Mouse (Mus musculus) ovary, adult 18-20 months (tissue): Measurements from ENCODE around the gene Apoe.

Experiments
- DNase-seq: peaks from one replicate; pipeline ENCODE4 v3.0.0; 2022; ENCODE audit warnings: low spot score, mixed read lengths

Gene Apoe

DNA sequence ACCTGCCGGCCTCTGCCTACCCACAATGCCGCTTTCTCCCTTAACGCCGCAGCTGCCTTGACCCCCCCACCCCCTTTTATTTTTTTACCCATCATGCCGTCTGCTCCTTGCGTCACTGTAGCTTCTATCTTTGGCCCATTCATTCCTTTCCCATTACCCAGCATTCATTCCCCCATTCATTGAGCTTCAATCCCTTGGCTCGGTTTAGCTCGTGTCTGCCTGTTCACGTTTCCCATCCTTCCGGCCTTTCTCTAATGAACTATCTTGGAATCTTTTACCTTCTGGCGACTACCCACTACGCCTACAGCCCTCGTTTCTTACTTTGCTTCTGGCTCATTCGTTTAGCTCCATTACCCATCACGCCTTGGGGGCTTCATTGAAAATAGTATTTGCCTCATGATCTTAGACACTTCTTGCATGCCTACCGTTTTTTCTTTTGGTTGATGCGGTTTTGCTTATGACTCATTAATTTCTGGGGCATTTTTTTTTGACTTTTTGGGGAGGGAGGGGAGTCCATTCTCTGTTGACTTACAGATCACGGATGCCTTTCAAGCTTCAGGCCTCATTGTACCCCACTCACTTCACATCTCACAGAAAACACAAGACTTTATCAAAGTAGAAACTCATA, 17.2 kb upstream of the Apoe start:
- DNase-seq = no peak

DNA sequence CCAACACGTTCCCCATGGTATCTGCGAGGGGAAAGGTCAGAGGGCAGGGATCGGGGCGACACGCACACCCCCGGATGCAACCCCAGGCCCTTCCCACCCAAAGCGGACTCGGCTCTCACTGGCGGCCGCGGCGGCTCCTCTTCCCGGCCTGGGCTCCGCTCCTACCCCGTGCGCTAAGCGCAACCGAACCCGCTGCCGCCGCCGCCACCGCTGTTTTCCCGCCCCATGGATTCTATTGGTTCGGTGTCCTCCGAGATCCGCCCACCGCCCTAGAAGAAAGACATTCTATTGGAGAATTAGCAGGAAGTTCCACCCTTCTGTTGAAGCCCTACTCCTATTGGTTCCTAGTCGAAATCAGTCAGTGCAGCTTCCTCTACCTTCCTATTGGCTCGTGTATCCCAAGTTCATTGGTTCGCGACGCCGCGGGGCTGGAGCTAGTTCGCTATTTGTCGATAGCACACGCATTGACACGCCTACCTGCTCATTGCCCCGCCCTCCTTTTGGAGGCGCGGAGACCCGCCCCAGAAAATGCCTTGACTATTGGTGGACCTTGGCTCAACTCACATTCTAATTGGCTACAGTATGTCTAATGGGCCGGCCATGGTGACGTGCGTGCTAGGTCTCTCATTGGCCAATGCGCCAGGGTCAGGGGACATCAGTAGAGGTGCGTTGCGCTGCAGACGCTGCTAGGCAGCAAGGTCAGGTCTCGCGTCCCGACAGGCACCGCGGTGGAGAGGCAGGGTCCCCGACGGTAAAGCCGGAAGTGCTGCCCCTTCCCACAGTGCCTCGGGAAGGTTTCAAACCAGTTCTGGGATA, 16.5 kb upstream of the Apoe start, which contains the start of gene Tomm40:
Gene Tomm40 (minus strand): TSS at position 200 of the 816 bp plus-strand sequence.
- DNase-seq = peak; percentile 100

DNA sequence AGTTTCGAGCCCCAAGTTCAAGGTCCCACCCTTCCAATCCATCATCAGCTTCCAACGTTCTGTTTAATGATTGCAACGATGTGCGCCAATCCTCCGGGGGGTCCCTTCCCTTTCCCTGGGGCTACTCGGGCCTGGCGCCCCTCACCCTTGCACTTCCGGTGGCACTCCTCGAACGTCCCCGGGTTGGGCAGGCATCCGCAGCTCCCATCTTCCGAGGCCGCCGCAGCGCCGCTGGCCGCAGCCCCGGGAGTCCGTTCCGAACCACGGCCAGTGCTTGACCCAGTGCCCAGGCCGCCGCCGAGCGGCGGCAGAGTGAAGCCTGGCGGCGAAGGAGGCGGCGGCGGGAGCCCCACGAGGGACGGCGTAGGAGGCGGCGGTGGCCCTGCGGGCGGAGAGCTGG, 15.8 kb upstream of the Apoe start:
- no peak for DNase-seq

DNA sequence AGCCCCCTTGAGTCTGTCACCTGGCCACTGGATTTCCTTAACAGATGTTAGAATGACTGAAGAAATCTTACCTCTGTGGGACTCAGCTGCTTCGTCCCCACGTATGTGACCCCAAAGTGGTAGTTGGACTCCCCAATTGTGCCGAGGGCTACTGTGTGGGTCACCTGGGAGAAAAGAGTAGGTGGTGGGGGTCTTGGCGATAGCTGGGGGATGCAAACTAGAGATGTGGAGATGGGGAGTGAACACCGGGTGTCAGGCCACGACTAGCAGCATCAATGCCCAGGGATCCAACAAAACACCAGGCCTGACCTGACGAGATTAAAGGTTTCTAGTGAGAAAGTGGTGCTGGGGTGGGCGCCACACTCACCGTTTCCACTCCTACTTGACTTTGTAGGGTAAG, 14.6 kb upstream of the Apoe start:
- no peak for DNase-seq

DNA sequence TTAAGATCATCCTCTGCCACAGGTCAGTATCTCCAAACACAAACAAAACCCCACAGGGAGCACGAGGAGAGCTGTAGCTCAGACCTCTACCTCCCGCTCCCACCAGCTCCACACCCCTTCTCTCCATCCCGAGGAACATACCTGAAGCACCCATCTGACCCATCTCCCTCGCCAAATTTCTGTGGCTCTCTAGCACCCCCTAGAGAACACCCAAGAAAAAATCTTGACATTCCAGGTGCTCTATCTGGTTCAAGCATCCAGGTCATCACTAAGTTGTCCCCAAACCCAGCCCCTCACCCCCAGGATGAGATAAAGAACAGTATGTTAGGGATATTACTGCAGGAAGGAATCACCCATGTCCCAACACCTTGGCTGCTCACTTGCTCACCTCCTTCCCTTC, 14.2 kb upstream of the Apoe start:
- DNase-seq = no peak

DNA sequence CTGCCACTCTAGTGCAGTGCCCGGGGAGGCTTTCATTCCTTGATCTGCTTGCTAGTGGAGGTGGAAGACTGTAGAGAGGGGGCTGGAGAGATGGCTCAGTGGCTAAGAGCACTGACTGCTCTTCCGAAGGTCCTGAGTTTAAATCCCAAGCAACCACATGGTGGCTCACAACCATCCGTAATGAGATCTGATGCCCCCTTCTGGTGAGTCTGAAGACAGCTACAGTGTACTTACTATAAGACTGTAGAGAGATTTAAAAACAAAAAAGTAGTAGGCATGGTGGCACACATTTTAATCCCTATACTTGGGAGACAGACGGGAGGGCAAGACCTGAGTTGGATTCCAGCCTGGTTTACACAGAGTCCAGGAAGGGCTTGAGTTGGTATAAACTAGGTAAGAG, 13.4 kb upstream of the Apoe start:
- DNase-seq = no peak

DNA sequence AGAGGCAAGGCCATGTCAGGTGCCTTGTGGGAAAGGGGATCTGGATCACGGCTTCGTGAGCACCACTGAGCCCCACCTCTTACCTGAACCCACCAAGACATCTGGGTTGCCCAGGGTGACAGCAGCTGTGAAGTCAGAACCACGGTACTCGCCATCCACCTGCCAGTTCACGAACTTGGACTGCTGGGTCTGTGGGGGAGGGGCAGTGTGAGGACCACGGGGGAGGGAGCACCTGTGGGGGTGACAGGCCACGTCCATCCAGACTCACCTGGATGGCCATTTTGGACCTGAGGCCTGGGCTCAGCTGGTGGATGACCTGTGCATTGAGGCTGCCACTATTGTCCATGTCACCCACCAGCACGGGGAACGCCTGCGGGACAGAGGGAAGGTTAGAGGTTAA, 11.7 kb upstream of the Apoe start:
- DNase-seq = no peak

DNA sequence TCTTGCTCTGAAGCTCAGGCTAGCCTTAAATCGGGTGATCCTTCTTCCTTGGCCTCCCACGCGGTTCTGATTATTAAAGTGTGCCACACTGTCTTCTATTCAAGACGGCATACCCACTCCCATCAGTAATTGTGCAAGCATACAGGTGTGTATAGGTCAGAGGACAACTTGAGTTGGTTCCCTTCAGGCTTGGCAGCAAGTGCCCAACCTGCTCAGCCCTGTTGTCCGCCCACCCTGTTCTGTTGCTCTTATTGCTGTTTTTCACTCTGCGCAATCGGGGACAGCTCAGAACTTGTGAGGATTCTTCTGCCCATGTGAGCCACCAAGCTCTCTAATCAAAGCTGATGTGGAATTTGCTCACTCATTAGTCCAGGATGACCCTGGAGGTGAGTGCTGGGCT, 6.3 kb upstream of the Apoe start:
- DNase-seq = no peak

DNA sequence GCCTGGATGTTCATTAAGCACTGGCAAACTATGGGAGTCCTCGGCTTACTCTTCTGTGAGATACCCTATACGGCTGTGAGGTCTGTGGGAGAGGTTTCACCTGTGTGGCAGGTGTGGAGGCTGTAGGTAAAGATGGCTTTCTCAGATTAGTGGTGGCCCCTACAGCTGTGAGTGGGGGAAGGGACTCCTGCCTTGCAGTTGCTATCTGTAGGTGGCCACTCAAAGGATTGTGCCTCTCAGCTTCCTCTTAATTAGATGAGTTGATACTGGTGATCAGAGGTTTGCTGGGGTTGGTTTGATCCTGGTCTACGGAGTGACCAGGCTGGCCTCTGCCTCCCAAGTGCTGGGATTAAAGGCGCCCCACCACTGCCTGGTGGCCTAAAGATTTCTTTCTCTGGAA, 5.5 kb upstream of the Apoe start:
- DNase-seq = no peak

DNA sequence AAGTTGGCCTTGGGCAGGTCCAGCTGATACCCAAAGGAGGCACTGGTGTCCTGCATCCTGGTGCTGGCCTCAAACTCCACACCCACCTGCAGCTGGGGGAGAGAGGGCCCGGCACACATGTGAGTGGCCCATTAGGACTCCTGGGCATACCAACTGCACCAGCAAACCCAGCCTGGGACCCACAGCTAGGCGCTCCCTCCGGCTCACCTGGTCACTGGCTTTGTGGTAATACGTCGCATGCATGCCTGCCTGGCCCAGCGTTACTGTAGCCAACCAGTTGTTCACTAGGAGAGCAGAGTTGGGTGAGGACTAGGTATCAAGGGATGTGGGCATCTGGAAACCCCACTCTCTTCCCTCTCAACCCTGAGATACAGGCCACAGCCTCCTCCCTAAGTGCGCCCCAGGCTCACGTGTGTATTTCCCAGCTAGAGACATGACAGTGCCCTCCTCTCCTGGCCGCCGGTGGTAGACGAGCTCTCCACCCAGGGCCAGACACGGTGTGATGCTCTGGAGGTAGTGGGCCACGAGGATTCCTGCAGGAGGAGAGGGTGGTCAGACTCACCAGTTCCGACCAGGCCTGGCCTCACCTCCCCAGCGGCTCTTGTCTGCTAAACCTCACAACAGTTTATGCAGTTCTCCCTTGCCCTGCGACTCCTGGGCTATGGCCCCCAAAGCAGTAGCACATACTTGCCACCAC, 4.0 kb upstream of the Apoe start:
- no peak for DNase-seq

DNA sequence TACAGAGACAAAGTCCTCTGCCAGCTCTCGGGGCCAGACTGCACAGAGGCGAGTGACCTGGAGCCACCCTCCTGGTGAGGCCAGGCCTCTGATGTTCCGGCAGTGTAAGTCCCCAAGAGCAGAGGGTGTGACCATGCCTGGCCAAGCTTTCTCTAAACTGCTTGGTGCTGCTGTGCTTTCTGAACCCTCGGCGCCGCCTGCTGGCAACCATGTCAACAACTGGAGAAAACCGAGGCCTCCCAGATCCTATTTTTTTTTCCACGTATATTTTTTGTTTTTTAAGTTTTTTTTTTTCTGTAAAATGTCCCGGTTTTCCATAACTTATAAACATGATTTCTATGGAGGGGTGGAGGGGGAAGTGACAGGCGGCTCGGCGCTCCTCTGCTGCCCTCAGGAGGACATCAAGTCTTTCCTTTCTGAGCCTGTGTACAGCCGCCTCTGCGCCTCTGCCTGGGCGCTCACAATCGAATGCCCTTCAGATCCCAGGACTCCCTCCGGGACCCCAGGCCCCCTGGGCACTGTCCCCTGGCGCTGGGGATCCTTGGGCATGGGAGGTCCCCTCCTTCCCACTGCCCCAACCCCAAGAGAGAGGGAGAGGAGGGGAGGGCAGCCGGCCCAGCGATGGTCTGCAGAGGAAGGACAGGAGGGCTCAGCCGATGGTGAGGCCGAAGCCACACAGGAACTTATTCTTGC, 2.2 kb upstream of the Apoe start:
- no peak for DNase-seq

DNA sequence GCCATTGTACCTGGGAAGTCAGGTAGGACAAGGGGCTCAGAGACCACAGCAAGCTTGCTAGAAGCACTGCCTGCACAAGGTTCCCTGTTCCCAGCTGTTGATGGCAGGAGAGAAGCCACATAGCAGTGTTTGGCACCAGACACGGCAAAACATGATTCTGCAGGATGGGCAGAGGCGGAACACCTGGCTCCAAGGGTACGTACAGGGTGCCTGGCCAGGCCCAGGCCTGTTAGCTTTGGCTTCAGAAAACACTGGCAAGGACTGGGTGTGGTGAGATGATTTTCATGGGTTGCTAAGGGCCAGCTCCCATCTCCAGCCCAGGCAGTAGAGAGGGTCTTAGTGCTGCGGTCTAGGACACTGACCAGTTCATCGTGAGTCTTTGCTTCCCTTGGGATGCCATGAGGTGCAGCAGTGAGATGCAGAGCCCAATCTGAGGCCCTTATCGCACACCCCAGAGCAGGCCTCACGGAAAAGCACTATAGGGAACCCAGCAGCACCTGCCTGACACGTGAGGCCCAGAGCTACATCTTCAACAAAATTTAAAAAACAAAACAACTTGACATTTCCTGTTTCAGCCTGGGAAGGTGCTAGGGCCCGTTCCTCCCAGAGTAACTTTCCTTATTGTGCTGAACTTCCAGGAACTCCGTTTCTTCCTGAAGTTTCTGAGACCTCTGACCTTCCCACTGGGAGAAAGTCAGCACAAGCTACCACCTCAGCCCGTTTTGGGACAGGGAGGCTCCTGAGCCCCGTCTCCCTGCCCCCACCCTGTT, 1.5 kb upstream of the Apoe start:
- DNase-seq = no peak

DNA sequence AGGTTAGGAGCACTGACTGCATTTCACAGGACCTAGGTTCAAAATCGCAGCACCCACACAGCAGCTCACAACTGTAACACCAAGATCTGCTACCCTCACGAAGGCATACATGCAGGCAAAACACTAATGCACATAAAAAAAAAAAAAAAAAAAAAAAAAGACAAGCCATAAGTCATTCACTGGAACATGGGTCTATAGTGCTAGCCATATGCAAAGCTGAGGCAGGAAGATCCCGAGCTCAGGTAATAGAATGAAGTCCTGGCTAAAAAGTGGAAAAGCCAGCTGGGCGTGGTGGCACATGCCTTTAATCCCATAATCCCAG, 800 bp upstream of the Apoe start:
- no peak for DNase-seq

DNA sequence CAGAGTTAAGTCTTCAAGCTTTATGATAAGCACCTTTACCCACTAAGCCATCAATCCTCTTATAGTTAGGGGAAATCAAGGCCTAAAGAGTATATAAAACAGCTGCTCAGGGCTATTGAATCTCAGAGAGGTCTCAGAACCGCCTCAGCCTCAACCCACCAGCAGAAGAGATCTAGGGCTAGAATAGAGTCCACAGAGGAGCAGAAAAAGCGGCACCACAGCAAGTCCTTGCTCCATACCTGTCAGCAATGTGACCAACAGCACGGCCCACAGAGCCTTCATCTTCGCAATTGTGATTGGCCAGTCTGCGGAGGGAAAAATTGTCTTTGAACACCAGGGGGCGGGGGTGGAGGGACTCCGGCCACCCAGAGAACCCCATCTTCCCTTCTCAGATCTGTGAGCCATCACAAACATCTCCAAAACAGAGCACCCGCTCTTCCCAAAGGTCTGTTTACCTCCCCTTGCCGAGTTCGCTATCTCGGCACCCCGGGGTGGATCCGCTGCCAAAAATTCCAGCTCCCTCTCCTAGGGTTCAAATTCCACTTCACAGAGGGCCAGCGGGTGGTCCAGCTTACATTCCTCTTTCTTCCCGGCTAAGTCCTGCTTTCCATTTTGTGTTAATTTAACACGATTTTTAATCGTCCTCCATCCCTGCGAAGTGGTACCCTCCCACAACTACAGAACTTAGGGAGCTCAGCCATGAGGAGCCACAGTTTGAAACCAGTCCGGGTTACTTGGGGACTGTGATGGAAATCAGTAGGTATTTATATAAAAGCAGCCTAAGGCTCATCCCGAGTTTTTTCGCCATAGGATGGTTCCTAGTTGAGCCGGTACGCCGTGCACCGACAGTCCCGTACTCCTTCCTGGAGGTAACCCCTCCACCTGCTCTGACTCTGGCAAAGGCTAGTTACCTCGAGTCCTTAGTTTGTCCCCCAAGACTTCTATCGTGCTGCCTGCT, 760 bp downstream of the Apoe start:
- no peak for DNase-seq

DNA sequence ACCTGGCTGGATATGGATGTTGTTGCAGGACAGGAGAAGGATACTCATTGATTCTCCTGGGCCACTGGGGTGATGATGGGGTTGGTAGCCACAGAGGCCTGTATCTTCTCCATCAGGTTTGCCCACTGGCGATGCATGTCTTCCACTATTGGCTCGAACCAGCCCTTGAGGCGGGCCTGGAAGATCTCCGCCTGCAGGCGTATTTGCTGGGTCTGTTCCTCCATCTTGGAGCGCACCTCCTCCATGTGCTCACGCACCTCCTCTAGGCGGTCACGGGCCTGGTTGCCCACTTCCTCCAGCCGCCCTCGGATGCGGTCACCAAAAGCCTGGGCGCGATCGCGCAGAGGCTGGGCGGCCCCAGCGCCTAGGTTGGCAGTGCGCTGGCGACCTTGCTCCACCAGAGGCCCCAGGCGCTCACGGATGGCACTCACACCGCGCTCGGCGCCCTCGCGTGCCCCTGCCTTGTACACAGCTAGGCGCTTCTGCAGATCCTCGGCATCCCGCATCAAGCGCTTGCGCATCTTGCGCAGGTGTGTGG, 2.6 kb downstream of the Apoe start:
- DNase-seq = no peak

DNA sequence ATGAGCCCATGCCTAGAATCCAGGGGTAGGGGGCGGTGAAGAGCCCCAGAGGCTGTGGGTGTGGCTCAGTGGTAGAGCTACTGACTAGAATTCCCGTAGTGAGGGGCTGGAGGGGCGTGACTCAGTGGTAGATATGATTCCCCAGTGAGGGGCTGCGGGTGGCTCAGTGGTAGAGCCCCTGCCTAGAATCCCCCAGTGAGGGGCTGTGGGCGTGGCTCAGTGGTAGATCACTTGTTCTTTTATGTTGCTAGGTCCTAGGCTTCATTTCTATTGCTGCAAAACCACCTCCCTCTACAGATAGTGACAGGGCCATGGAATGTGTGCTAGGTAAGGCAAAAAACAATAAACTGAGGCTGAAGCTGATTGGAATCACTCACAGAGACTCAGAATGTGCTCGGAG, 3.1 kb downstream of the Apoe start:
- no peak for DNase-seq

DNA sequence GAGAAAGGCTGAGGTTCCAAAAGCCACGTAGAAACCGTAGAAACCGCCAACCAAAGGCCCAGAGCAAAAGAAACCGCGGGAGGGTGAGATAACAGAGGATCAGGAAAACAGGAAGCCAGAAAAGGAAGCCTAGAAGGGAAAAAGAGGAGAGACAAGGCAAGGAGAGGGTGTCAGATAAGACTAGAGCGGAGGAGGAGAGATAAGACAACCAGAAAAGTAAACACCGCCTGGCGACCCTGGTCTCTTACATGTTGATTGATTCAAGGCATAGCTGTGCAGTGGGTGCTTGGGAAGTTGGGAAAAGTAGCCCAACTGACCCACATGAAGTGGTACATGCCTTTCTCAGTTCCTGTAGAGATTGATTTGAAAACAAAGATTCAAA, 3.8 kb downstream of the Apoe start:
- no peak for DNase-seq

DNA sequence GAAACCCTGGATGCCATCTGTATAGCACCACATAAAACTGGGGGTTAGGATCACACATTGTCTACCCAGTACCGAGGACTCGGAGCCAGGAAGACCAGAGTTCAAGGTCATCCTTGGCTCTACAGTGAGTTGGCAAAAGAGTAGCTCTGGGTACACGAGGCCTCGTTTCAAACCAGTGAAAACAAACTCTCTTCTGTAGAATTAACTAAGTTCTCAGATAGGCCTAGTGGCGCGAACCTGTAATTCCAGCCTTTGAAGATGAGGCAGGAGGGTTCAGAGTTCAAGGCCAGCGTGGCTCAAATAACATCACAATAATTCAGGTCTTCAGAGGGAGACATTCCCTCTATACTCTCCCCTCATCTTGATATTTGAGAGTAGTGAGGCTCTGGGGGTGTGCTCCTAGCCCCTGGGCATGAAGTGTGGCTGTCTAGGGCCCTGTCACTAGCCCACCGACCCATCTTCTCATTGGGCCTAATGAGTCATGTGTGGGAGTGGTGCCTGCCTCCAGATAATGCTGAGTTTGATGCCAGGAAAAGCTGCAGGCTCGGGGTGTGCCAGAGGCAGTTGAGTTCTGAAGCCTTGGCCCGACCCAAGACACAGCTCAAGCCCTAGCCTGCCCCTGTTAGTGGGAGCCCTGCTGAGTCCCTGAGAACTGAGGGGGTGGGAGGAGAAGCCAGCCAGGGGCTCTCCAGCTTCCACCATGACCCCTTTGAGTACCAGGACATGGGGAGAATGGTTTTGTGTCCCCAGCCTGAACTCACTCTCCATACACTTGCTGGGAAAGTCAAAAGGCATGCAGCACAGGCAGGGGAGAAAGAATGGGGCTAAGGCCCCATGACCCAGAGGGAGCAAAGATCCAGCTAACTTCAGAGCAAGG, 4.4 kb downstream of the Apoe start:
- no peak for DNase-seq

DNA sequence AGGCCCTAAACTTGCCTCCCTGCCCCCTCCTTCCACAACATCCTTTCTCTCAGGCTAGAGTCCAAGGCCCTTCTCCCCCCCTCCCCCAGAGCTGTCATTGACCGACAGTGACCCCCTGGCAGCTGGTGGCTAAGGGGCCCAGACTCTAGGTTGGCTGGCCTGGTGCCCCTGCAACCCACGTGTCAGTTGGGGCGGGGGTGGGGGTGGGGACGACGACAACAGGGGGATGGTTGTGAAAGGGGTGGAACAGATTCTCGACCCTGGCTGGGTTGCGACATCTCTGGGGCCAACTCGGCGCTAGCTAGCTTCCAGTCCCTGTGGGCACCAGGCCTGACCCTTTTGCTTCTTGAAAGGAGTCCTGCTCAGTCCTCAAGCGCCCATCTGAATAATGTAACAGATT, 5.6 kb downstream of the Apoe start:
- no peak for DNase-seq
